Mouse (Mus musculus) MEL-GATA-1-ER (cell line): ENCODE data around the gene Hoxd8.

Experiments
- DNase-seq: peaks from one replicate; pipeline ENCODE4 v3.0.0-alpha.2; 2012; ENCODE audit warnings: low read depth; ENCODE audit errors: extremely low read depth

Gene Hoxd8

GRCm38 (mm10) chr2:74685059-74685603 is 19.3 kb upstream of the Hoxd8 start:
- no peak for DNase-seq

DNA sequence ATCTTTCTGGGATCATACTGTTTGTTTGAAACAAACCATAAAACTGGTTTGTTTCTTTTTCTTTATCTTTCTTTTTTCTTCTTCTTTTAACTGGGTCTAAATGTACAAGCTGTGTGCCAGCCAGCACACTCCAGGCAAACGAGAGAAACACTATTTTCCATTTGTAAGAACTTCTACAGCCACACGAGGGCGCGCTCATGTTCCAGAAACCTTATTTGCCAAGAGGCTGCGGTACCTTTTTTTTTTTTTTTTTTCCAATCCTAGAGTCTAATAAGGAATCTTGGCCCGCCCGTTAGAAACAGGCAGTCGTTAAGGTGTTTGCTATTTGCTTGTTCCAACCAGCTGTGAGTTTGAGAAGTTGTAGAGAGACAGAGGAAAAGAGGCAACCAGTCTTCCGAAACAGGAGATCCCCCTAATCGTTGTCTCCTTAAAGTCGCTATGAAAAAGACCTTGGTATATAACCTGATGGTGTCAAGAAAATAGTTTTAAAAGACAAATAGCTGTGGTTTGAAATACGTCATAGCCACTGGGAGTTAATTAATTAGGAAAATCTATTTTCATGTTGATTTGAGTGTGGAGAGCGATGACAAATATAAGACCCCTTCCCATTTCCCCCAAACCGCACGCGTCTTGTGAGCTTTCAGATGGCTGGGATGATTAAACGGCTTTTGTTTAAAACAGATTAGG is 18.0 kb upstream of the Hoxd8 start:
- no peak for DNase-seq

GRCm38 (mm10) chr2:74686988-74687697 is 17.3 kb upstream of the Hoxd8 start:
- no peak for DNase-seq

DNA sequence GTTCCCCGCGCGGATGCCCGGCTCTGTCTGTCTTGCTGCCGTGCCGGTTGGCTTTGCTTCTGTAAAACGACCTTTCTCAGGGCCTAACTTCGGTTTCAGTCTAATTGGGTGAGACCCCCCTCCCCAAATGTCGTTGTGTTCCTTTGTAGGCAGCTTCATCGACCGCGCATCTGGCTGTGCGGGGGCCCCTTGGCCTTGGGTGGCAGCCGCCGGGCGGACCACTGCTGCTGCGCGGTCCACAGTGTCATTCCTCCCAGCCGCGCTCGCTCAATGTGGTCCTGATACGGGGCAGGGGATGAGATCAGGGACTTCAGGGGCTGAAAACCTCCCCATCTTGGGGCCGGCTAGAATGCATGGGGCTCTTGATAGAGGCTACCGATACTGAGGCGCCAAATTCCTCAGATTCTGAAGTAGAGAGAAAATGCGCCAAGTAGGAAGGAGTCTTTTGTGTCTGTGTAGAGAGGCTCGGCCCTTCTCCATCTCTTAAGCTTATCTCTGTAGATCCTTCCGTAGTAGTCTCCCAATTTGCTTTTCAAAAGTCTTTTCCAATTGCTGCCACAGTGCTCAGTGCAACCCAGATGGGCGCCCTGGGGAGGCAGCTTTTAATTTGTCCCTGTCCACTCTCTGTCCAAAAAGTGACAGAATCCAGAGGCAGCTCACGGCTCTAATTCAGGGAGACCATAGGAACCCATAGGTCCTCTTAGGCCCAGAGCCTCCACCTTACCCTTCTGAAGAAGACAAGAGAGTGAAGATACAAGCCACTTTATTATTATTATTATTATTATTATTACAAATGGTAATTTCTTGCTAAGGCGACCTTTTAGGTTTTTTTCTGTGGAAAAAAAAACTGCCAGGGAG is 16.5 kb upstream of the Hoxd8 start:
- DNase-seq, result no peak

DNA sequence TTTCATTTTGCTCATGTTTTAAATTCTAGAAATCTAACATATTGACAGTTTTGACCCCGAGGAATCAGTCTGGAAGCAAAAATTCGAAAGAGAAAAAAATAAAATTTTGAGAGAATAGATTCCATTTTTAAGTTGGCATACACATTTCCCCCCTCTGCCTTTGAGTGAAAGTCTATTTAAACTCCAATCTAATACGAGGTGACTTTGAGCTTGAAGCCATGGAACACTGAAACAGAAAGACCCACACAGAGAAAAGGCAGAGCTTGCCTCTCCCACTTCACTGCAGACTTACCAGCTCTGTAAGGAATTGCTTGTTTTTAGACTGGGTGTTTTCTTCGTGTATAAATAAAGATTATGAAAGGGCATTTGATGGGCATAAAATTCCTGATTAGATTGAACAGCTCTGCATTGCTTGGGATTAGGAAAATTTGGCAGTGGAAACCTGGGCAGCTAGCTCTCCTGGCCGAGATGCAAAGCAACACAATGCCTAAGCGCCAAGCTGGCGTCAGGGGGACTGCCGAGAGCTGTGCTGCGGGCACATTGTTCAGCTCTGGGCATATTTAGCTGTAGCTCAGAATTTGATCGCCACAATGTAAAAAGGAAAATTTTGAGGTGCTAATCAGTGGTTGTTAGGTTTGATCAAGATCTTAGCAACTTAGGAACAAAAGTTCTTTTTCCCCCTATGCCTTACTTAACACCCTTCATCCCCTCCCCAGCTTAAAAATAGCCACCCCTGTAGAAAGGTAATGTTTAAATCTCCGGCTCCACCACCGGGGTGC is 15.4 kb upstream of the Hoxd8 start:
- no peak for DNase-seq

- no peak for DNase-seq
Measured at GRCm38 (mm10) chr2:74689574-74690337, 14.7 kb upstream of the Hoxd8 start.

- DNase-seq, result no peak
Measured at GRCm38 (mm10) chr2:74690338-74690716, 14.1 kb upstream of the Hoxd8 start.

DNA sequence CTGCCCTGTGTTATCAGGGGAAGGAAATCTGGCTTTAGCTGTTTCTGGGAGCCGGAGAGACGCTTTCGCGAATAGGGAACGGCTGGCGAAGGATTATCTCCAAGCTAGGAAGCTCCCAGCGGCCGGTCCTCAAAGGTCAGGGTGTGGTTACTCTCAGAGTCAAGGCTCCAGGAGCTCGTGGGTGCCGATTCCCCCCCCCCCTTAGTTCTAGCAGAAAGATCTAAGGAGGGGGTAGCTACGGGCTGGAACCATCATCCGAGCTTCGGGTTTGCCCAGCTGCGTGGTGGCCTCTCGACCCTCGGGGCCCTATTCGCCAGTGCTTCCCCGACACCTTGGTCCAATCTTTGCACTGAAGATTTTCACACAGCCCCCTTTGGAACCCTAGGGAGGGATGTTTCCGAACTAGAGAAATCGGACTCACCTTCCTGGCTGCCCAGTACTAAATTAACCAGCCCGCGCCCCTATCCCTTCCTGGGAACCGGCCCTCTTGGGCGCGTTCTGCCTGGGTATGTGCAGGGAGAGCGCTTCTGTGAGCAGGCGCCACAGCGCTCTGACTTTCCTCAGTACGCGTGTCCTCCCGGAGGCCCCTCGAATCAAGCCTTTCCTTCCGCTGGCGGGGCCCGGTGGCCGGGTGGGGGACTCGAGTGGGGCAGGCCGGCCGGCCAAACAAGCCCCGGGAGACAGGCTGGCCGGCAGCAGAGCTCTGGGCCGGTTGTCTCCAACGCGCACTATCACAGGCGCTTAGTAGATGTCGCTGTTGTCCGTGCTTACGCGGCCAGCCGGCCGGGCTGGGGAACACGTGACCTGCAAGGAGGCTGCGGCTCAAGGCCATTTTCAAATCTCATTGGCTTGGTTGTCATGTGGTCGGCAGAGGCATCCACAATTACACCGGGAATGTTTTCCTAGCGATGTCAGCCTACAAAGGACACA is 13.1 kb upstream of the Hoxd8 start, which contains the start of gene Hoxd10:
Gene Hoxd10, plus strand, starts transcription at position 903 of the 930 bp plus-strand sequence.
- no peak for DNase-seq

GRCm38 (mm10) chr2:74691995-74692807 is 12.2 kb upstream of the Hoxd8 start:
- no peak for DNase-seq

- no peak for DNase-seq
Measured at GRCm38 (mm10) chr2:74692808-74693431, 11.5 kb upstream of the Hoxd8 start.

DNA sequence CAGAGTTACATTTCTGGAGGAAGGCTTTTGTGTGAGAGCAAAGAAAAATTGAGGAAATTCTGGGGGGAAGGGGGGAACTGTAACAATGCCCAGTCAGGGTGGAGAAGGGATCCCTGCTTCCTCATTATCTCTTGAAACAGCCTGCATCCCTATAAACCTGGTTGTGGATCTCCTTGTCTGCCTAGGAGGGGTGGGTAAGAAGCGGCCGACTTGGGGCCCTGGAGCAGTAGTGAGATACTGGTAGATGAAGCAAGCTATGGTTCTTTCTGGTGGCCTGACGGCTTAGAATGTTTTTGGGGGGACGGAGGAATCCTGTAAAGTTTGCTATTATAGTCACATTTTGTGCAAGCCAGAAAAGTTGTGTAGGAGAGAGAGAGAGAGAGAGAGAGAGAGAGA is 11.0 kb upstream of the Hoxd8 start:
- DNase-seq, result no peak

GRCm38 (mm10) chr2:74694066-74694465 is 10.3 kb upstream of the Hoxd8 start:
- no peak for DNase-seq

GRCm38 (mm10) chr2:74695383-74695782 is 9.0 kb upstream of the Hoxd8 start:
- no peak for DNase-seq

GRCm38 (mm10) chr2:74695813-74696430 is 8.5 kb upstream of the Hoxd8 start:
- no peak for DNase-seq

DNA sequence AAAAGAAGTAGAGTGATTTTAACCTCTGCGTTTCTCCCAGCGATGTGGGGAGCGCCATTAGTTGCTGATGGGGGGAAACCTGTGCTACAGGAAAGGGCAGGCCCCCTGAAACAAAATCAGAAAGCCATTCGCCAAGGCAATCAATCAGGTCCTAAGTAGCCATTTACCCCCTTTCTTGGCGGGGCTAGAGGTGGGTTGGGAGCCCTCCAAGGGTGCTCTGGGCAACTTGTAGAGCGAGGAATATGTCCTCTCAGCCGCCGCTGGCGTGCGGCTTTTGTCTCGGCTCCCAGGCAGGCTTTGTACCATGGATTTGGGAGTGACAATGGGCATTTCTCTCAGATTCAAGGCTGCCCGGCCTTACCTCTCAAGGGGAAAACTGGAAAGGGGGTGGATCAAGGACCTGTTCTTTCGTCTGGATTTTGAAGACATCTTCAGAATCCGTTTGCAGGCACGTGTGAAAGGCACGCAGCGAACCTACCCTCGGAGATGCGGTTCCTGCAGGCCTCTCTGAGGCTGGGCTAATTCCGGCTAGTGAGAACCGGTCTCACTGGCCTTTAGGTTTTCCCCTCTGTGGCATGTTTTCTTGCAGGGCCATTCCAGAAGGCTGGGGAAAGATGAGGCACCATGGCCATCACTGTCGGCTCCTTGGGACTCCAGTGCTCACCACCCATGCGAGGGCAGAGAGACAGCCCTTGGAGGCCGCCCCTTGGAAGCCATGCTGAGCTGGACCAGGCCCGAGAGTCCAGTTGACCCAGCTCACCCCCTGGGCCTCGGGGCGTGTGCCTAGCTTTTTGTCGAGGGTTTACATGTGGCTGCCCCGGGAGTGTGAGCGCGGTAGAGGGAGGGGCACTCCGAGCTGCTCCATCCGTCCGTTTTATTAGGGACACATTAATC is 7.7 kb upstream of the Hoxd8 start:
- no peak for DNase-seq

DNA sequence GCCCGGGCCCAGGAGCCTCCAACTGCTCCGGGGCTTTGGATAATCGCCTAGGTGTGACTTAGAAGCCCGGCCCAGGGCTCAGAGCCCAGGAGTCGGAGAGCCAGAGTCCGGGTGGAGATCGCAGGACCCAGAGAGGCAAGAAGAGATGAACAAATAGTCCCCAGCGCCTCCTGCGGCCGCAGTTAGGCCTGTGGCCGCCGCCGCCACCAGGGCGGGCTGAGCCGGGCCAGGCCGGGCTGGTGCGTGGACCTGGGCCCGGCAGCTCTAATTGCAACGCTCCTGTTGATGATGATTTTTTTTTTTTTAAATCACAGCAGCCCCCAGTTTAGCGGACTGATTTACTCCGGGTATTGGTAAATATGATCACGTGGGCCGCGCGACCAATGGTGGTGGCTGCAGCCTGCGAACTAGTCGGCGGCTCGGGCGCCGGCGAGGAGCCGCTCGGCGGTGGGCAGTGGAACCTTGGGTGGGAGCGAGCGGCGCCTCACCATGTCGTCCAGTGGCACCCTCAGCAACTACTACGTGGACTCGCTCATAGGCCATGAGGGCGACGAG is 6.8 kb upstream of the Hoxd8 start, which contains the start of gene Hoxd9:
Gene Hoxd9, plus strand, starts transcription at position 161 of the 555 bp plus-strand sequence.
- no peak for DNase-seq
